Mouse (Mus musculus) kidney, embryonic 16.5 days (tissue): ENCODE data around the gene Ankar. TPM values are rescaled to one million over a fixed set of nuclear protein-coding genes. Genes with fewer than 3 reads are reported as not detected.

Source experiments
- ATAC-seq: fragments of 200-750 bp; cut with Nextera tagmentation; 2 replicates; pipeline ENCODE4 v1.8.0; 2017; ENCODE audit warnings: moderate TSS enrichment; ENCODE audit not compliant: low FRiP score, low TSS enrichment
- H3K27ac ChIP-seq: fragments of 300-500 bp; sonication (generic); 2 replicates; pipeline ENCODE4 v1.5.1; 2014; ENCODE audit warnings: low read length
- H3K27me3 ChIP-seq: fragments of 300-500 bp; sonication (generic); 2 replicates; pipeline ENCODE4 v1.6.1; 2014; ENCODE audit warnings: low read length, control low read depth, mixed read lengths; ENCODE audit not compliant: insufficient read depth
- H3K36me3 ChIP-seq: fragments of 300-500 bp; sonication (generic); 2 replicates; pipeline ENCODE4 v1.6.1; 2014; ENCODE audit warnings: low read length, control low read depth, mixed read lengths; ENCODE audit not compliant: insufficient read depth
- H3K4me1 ChIP-seq: fragments of 300-500 bp; sonication (generic); 2 replicates; pipeline ENCODE4 v1.6.1; 2014; ENCODE audit warnings: low read length, control low read depth, mixed read lengths; ENCODE audit not compliant: insufficient read depth
- H3K4me2 ChIP-seq: fragments of 300-500 bp; sonication (generic); replicated peaks from 2 replicates; pipeline ENCODE4 v1.6.1; 2014; ENCODE audit warnings: low read depth, low read length
- H3K4me3 ChIP-seq: fragments of 300-500 bp; sonication (generic); 2 replicates; pipeline ENCODE4 v1.5.1; 2014; ENCODE audit warnings: mild to moderate bottlenecking, low read length
- H3K9ac ChIP-seq: fragments of 300-500 bp; sonication (generic); replicated peaks from 2 replicates; pipeline ENCODE4 v1.6.1; 2014; ENCODE audit warnings: low read length
- H3K9me3 ChIP-seq: fragments of 300-500 bp; sonication (generic); 2 replicates; pipeline ENCODE4 v1.6.1; 2016; ENCODE audit warnings: low read length, control low read depth
- WGBS: fragments of 180-500 bp; shearing (Covaris S2); extraction: QIAGEN DNeasy Blood & Tissue Kit; methylation state at CpG from one replicate; pipeline ENCODE4 v1.1.7; 2014; 5-methylcytosine and 5-hydroxymethylcytosine counted together
- polyA plus RNA-seq: library from polyadenylated mRNA; unstranded; fragments of >200 nt; fragmentation: Nextera tagmentation; extraction: Ambion mirVana; gene quantifications from 2 replicates; pipeline ENCODE4 v1.2.1, GENCODE M21; 2015

Gene Ankar
- polyA plus RNA-seq, 1 experiment from 2014 or later: 0.05 TPM

- peak; percentile 64 for ATAC-seq
- Histone ChIP-seq H3K9me3 (no peaks in the 10 kb centered on the region), H3K36me3 (peaks cover 34% of the 10 kb centered on the region), H3K27ac (peak overlapping the region; percentile 69), H3K4me3 (no peak overlapping the region), H3K4me2 (no peak overlapping the region), H3K9ac (no peak overlapping the region), H3K27me3 (no peaks in the 10 kb centered on the region), H3K4me1 (peaks cover 14% of the 10 kb centered on the region)
- 42% methylated on average over 21 of the region's 21 CpGs for whole genome bisulfite sequencing
Observed at GRCm38 (mm10) chr1:72599146-72600101, 101.0 kb downstream of the Ankar start.

GRCm38 (mm10) chr1:72596231-72596630 is 104.1 kb downstream of the Ankar start:
- ATAC-seq: no peak
- no peak overlapping the region for H3K9ac ChIP-seq
- no peak overlapping the region for H3K27ac ChIP-seq
- H3K4me3 ChIP-seq: no peak overlapping the region
- peaks cover 14% of the 10 kb centered on the region for H3K4me1 ChIP-seq
- no peaks in the 10 kb centered on the region for H3K9me3 ChIP-seq
- H3K27me3 ChIP-seq: no peaks in the 10 kb centered on the region
- 86% methylated on average over 5 of the region's 5 CpGs for WGBS
- peaks cover 48% of the 10 kb centered on the region for H3K36me3 ChIP-seq
- H3K4me2 ChIP-seq: no peak overlapping the region

- H3K4me2 ChIP-seq: no peak overlapping the region
- no peak overlapping the region for H3K27ac ChIP-seq
- 95% methylated on average over 12 of the region's 12 CpGs for WGBS
- H3K4me1 ChIP-seq: peaks cover 14% of the 10 kb centered on the region
- no peak for ATAC-seq
- no peak overlapping the region for H3K4me3 ChIP-seq
- H3K9ac ChIP-seq: no peak overlapping the region
- H3K36me3 ChIP-seq: peaks cover 49% of the 10 kb centered on the region
- no peaks in the 10 kb centered on the region for H3K9me3 ChIP-seq
- no peaks in the 10 kb centered on the region for H3K27me3 ChIP-seq
Observed at GRCm38 (mm10) chr1:72595686-72596085, 104.7 kb downstream of the Ankar start.

- Histone ChIP-seq H3K4me1 (no peaks in the 10 kb centered on the region), H3K4me2 (no peak overlapping the region), H3K36me3 (peaks cover 54% of the 10 kb centered on the region), H3K9me3 (no peaks in the 10 kb centered on the region), H3K27me3 (no peaks in the 10 kb centered on the region), H3K4me3 (no peak overlapping the region), H3K9ac (no peak overlapping the region), H3K27ac (0 out of 2 replicates have a peak overlapping the region, but pooled peaks have one; percentile 28)
- 80% methylated on average over 20 of the region's 20 CpGs for WGBS
- ATAC-seq: no peak
Observed at GRCm38 (mm10) chr1:72593340-72593951, 106.9 kb downstream of the Ankar start.

Other genes with a start within 250 kb of the Ankar start
- 0.04 and 0.10 TPM in 2 replicates for gene March4, start 163.6 kb downstream of the Ankar start, polyA plus RNA-seq
- gene Smarcal1, start 117.3 kb downstream of the Ankar start, polyA plus RNA-seq: 26.2 and 27.5 TPM in 2 replicates
- 1,455 and 1,531 TPM in 2 replicates for gene Rpl37a, start 10.7 kb upstream of the Ankar start, polyA plus RNA-seq
- gene Igfbp2, start 123.9 kb upstream of the Ankar start, polyA plus RNA-seq: 144 and 152 TPM in 2 replicates
- gene Igfbp5, start 174.3 kb upstream of the Ankar start, polyA plus RNA-seq: 89.0 and 104 TPM in 2 replicates